Mouse (Mus musculus) hindbrain, embryonic 14.5 days (tissue): ENCODE measurements at regions not wholly inside any gene's neighbourhood (a gene's known extent, or its start where the extent isn't known, plus 50 kb on each side); places are given as distances from the start of the nearest gene placed in this dataset.

Experiments
- ATAC-seq: fragments of 200-750 bp; cut with Nextera tagmentation; 2 replicates; pipeline ENCODE4 v1.8.0; 2017; ENCODE audit warnings: moderate number of reproducible peaks, mild to moderate bottlenecking, moderate TSS enrichment, moderate library complexity; ENCODE audit not compliant: low FRiP score
- DNase-seq: peaks from one replicate; pipeline ENCODE4 v3.0.0-alpha.2; 2015; ENCODE audit warnings: low spot score
- H3K27ac ChIP-seq: fragments of 300-500 bp; sonication (generic); 2 replicates; pipeline ENCODE4 v1.5.1; 2014; ENCODE audit warnings: mild to moderate bottlenecking, moderate library complexity
- H3K27me3 ChIP-seq: fragments of 300-500 bp; sonication (generic); 2 replicates; pipeline ENCODE4 v1.6.1; 2014; ENCODE audit warnings: mild to moderate bottlenecking, low read length, mixed read lengths; ENCODE audit not compliant: control insufficient read depth, insufficient read depth
- H3K36me3 ChIP-seq: fragments of 300-500 bp; sonication (generic); replicated peaks from 2 replicates; pipeline ENCODE4 v1.6.1; 2014; ENCODE audit not compliant: control insufficient read depth, insufficient read depth
- H3K4me1 ChIP-seq: fragments of 300-500 bp; sonication (generic); replicated peaks from 2 replicates; pipeline ENCODE4 v1.6.1; 2014; ENCODE audit warnings: antibody characterized with exemption, low read length, mixed read lengths; ENCODE audit not compliant: control insufficient read depth, insufficient read depth
- H3K4me2 ChIP-seq: fragments of 300-500 bp; sonication (generic); replicated peaks from 2 replicates; pipeline ENCODE4 v1.6.1; 2014; ENCODE audit warnings: mild to moderate bottlenecking, moderate library complexity
- H3K4me3 ChIP-seq: fragments of 300-500 bp; sonication (generic); replicated peaks from 2 replicates; pipeline ENCODE4 v1.5.1; 2014; ENCODE audit warnings: mild to moderate bottlenecking, low read length
- H3K9ac ChIP-seq: fragments of 300-500 bp; sonication (generic); 2 replicates; pipeline ENCODE4 v1.6.1; 2014
- H3K9me3 ChIP-seq: fragments of 300-500 bp; sonication (generic); 2 replicates; pipeline ENCODE4 v1.6.1; 2016; ENCODE audit warnings: low read length; ENCODE audit not compliant: control insufficient read depth
- WGBS: fragments of 180-500 bp; shearing (Covaris S2); extraction: QIAGEN DNeasy Blood & Tissue Kit; methylation state at CpG from one replicate; pipeline ENCODE4 v1.1.7; 2014; 5-methylcytosine and 5-hydroxymethylcytosine counted together

DNA sequence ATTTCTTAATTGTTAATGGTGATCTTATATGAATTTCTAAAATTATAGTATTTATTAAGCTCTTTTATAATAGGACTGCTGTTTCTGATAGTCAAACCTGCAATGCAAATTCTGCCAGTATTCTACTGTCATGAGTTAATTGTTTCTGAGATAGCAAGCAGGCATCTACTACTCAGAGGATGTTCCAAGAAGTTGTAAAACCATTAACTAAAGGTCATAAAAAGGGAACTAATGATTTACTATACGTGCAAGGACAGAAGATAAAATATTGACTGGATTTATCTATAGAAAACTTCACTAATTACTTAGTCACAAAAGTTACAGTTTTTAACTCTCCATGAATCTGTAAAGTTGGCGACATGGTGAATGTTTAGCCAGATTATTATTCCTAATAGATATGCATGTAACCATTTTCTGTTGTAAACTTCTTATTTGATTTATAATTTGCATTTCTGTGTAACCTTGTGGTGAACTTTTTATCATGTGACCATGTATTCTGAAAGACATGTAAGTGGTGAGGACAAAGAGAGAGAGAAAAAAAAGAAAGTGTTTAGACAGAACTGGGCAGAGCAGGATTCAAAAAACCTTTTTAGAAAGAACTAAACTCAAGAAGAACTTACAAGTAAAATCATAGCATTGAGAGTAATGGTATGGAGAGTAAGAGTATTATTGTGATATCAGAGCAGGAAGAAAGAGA lies 395.5 kb upstream of the Sphkap start:
- H3K4me1 ChIP-seq: no peaks in the 10 kb centered on the region
- H3K4me2 ChIP-seq: no peak overlapping the region
- DNase-seq (no peak), ATAC-seq (no peak)
- no peak overlapping the region for H3K4me3 ChIP-seq
- H3K27ac ChIP-seq: no peak overlapping the region
- no peaks in the 10 kb centered on the region for H3K9me3 ChIP-seq
- 88% methylated on average over 2 of the region's 2 CpGs for WGBS
- no peak overlapping the region for H3K9ac ChIP-seq
- no peaks in the 10 kb centered on the region for H3K27me3 ChIP-seq
- no peaks in the 10 kb centered on the region for H3K36me3 ChIP-seq

DNA sequence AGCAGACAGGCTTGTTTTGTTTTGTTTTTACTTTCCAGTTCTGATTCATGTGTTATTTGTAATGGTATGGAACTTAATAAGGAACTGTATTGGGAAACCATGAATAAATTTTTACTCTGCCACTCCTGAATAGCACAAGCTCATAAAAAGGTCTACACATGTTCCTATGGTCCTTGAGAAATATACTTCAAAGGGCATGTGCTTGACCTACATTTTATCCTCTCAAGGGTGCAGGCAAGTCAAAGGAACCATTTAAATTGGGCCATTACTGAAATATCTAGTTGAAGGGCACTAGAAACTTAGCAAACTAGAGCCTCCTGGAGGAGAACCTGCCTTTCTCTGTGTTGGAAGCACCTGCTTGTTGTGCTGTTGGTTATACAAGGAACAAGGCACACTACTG lies 393.8 kb upstream of the Sphkap start:
- no peak overlapping the region for H3K27ac ChIP-seq
- no peaks in the 10 kb centered on the region for H3K27me3 ChIP-seq
- H3K36me3 ChIP-seq: no peaks in the 10 kb centered on the region
- no peak for DNase-seq
- H3K9ac ChIP-seq: no peak overlapping the region
- H3K4me2 ChIP-seq: no peak overlapping the region
- H3K4me1 ChIP-seq: no peaks in the 10 kb centered on the region
- H3K9me3 ChIP-seq: no peaks in the 10 kb centered on the region
- H3K4me3 ChIP-seq: no peak overlapping the region
- ATAC-seq: no peak

DNA sequence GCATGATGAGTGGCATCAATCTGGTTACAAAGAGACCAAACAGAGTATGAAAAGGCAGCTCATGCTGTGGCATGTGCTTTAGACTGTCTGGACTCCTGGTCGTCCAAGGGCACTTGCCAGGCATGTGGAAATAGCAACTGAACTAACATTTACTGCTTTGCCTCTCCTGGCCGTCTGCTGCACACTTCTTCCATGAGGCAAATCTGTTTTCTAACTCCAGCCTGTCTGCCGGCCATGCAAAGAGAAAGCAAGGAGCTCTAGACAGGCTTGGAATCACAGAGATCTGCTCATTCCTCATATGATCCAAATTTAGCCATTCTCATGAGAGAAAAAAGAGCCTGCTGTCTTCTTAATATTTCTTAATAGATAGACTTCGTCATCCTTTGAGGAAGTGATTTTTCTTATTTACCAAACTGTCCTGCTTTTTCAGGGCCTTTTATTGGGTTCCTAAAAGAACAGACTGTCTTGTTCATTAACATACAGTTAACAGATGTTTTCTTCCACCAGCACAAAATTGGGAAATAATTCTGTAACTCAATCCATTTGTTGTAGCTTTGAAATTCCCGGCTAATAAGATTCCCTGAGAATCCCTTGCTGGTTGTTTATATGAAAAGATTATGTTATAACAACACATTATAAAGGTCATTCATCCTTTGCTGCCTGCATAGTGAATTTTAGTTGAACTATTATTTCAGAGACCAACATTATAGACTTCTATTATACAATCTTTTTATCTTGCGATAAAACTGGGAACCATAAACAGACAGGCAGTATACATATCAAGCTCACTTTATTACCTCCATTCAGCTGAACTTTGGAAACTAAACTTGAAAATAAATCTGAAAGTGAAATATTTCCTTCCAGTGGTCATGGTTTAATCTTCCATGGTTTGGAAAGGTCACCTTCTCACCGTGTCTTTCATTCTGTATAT lies 389.2 kb upstream of the Sphkap start:
- H3K4me2 ChIP-seq: no peak overlapping the region
- no peaks in the 10 kb centered on the region for H3K27me3 ChIP-seq
- H3K9ac ChIP-seq: no peak overlapping the region
- ATAC-seq: no peak
- H3K36me3 ChIP-seq: no peaks in the 10 kb centered on the region
- WGBS: 65% methylated on average over 7 of the region's 7 CpGs
- no peaks in the 10 kb centered on the region for H3K4me1 ChIP-seq
- H3K4me3 ChIP-seq: no peak overlapping the region
- no peaks in the 10 kb centered on the region for H3K9me3 ChIP-seq
- no peak overlapping the region for H3K27ac ChIP-seq
- DNase-seq: no peak

DNA sequence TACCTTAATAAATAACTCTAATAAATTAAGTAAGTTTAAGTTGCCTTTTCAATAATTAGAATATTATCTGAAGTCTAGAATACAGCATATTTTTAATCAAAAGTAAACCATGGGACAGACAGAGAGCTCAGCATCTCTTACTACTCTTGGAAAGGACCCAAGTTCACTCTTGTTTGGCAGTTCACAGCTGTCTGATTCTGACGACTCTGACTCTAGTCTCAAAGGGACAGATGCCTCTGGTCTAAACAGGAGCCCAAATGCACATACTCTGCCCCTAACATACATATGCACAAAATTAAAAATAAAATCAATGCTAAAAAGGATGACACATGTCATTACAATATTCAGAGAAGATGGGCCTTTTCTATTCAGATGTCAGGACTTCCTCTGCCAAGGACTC lies 369.2 kb upstream of the Sphkap start:
- ATAC-seq: no peak

DNA sequence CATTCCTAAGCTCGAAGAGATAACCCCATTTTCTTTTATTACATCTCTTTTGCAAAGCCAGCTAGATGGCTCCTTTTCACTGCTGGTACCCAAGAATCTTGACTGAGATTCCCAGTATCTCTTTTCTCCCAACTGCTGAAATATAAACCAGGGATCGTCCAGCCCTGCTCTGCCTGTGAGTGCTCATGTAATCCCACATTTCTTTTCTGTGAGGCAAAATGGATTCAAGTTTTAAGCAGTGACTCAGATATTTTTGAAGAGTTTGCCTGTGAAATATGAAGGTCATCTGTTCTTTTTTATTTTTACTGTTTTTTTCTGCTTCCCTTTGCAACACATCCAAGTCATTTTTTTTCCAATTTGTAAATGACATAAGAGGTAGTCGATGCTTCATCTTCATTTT lies 363.2 kb upstream of the Sphkap start:
- Histone ChIP-seq H3K4me2 (no peak overlapping the region), H3K4me3 (no peak overlapping the region), H3K9ac (no peak overlapping the region), H3K4me1 (no peaks in the 10 kb centered on the region), H3K36me3 (no peaks in the 10 kb centered on the region), H3K27ac (no peak overlapping the region), H3K9me3 (no peaks in the 10 kb centered on the region), H3K27me3 (no peaks in the 10 kb centered on the region)
- ATAC-seq: no peak
- WGBS: 74% methylated on average over 3 of the region's 3 CpGs
- DNase-seq: no peak

More for the DNA sequence above, 369.2 kb upstream of the Sphkap start:
- no peaks in the 10 kb centered on the region for H3K36me3 ChIP-seq
- DNase-seq: no peak
- no peak overlapping the region for H3K9ac ChIP-seq
- H3K4me3 ChIP-seq: no peak overlapping the region
- no peaks in the 10 kb centered on the region for H3K27me3 ChIP-seq
- no peaks in the 10 kb centered on the region for H3K4me1 ChIP-seq
- no peak overlapping the region for H3K4me2 ChIP-seq
- no peak overlapping the region for H3K27ac ChIP-seq
- 47% methylated on average over 1 of the region's 1 CpGs for WGBS
- no peaks in the 10 kb centered on the region for H3K9me3 ChIP-seq

DNA sequence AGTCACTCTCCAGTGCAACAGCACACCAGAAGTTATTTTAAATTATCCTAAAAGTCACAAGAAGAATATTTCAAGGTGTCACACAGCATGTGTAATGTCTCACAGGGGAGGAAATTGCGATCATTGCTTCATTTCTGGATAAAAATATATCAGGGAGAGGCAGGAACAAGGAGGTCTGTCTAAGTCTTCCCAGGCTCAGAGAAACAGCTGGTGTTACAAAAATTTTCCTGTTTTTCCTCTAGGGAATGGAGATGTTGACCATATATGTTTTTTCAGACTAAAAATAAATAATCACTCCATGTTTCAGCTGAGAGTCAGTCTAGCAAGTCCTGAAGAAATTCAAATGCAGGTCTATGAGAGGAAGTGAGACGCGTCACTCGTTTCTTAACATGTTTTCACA lies 353.5 kb upstream of the Sphkap start:
- no peaks in the 10 kb centered on the region for H3K4me1 ChIP-seq
- H3K9ac ChIP-seq: no peak overlapping the region
- H3K36me3 ChIP-seq: no peaks in the 10 kb centered on the region
- H3K4me2 ChIP-seq: no peak overlapping the region
- ATAC-seq: no peak
- no peak for DNase-seq
- H3K27ac ChIP-seq: no peak overlapping the region
- no peak overlapping the region for H3K4me3 ChIP-seq
- H3K9me3 ChIP-seq: no peaks in the 10 kb centered on the region
- 86% methylated on average over 4 of the region's 4 CpGs for WGBS
- no peaks in the 10 kb centered on the region for H3K27me3 ChIP-seq

DNA sequence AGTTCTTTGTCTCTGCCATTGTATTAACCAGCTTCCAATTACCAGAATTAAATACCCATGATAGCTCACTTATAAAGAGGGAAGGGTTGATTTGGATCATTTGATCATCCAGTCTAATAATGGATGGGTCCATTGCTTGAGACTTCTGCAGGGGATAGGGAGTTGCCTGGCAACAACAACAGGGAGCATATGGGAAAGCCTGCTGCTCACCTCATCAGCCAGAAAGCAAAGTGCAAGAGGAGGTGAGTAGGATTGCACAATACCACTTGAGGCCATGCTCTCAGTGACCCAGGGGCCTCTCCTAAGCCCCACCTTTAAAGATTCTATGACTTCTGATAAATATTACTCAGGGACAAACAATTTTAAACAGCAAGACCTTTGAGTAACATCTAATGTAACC lies 348.9 kb upstream of the Sphkap start:
- Histone ChIP-seq H3K4me3 (no peak overlapping the region), H3K9me3 (no peaks in the 10 kb centered on the region)
- no peak for DNase-seq

DNA sequence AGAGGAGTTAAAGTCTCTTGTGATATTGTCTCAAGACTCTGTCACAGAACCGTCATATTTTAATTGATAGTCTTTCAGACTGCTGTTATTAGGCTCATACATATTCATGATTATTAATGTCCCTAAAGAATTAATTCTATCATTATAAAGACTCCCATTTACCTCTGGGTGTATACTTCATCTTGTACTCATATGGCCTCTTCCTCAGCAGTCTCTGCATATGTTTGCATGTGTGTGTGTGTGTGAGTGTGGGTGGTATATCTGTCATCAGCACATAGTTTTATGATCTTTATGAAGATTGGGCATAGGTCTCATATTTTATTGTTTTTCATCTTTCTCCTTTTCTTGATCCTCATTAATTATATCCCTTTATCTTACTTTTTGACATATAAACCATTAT lies 347.3 kb upstream of the Sphkap start:
- H3K27me3 ChIP-seq: no peaks in the 10 kb centered on the region
- H3K4me3 ChIP-seq: no peak overlapping the region
- no peak for DNase-seq
- H3K9ac ChIP-seq: no peak overlapping the region
- H3K36me3 ChIP-seq: no peaks in the 10 kb centered on the region
- WGBS: 30% methylated on average over 1 of the region's 1 CpGs
- H3K4me2 ChIP-seq: no peak overlapping the region
- H3K27ac ChIP-seq: no peak overlapping the region
- no peaks in the 10 kb centered on the region for H3K4me1 ChIP-seq
- no peaks in the 10 kb centered on the region for H3K9me3 ChIP-seq
- ATAC-seq: peak; percentile 38; the same call in 1 of the 2 replicates

More for the DNA sequence above, 348.9 kb upstream of the Sphkap start:
- no peaks in the 10 kb centered on the region for H3K4me1 ChIP-seq
- no peak overlapping the region for H3K4me2 ChIP-seq
- no peak overlapping the region for H3K9ac ChIP-seq
- no peak for ATAC-seq
- H3K27me3 ChIP-seq: no peaks in the 10 kb centered on the region
- H3K27ac ChIP-seq: no peak overlapping the region
- H3K36me3 ChIP-seq: no peaks in the 10 kb centered on the region

DNA sequence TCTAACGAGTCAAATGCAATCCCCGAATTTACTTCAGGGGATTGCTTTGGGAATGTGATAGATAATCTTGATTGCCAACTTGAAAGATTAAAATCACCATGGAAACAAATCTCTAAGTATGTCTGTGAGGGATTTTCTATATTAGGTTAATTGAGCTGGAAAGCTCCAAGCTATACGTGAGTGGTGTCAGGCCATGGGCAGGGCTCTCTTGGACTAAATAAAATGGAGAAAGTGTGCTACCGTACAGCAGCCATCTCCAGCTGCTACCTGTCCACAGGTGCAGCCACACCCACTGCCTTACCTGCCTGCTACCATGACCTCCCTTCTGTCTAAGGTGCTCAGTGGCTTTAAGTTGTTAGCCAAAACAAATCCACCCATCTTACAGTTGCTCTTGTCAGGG lies 345.0 kb upstream of the Sphkap start:
- H3K9me3 ChIP-seq: no peaks in the 10 kb centered on the region
- H3K4me3 ChIP-seq: no peak overlapping the region
- no peaks in the 10 kb centered on the region for H3K27me3 ChIP-seq
- DNase-seq (no peak), ATAC-seq (no peak)
- no peak overlapping the region for H3K4me2 ChIP-seq
- H3K36me3 ChIP-seq: no peaks in the 10 kb centered on the region
- H3K9ac ChIP-seq: no peak overlapping the region
- WGBS: 39% methylated on average over 4 of the region's 4 CpGs
- H3K4me1 ChIP-seq: peaks cover 14% of the 10 kb centered on the region
- no peak overlapping the region for H3K27ac ChIP-seq
